Mouse (Mus musculus) bone marrow, adult 2 months (tissue): Measurements from ENCODE around the gene Ciz1.
"Not testable (repeated sequence)": the region's sequence is repeated elsewhere in the genome, so short reads cannot be mapped to it uniquely, and the experiment has no call there.

Experiments
- CTCF ChIP-seq: fragments of 200-500 bp; IDR thresholded peaks from 2 replicates; pipeline ENCODE4 v1.5.1; 2011; ENCODE audit warnings: low read length, control low read depth; ENCODE audit not compliant: control insufficient read depth, insufficient read depth
- POLR2A ChIP-seq: fragments of 200-500 bp; IDR thresholded peaks from 2 replicates; pipeline ENCODE4 v1.6.1; 2011; ENCODE audit warnings: low read depth, mild to moderate bottlenecking, control low read depth, low read length, borderline replicate concordance; ENCODE audit not compliant: control insufficient read depth

DNA sequence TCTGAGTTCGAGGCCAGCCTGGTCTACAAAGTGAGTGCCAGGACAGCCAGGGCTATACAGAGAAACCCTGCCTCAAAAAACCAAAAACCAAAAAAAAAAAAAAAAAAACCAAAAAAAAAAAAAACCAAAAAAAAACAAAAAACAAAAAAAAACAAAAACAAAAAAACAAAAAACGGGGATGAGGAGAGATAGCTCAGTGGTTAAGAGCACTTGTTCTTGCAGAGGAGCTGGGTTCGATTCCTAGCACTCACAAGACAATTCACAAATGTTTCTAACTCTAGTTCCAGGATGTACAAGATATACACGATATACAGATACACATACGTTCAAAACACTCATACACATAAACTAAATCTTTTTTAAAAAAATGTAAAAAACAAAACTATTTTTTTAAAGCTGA lies 10.1 kb downstream of the Ciz1 start:
- TF ChIP-seq CTCF, POLR2A: not testable (repeated sequence)
